Mouse (Mus musculus) testis, adult 2 months (tissue): ENCODE results near the gene Zfp651.

Experiments used
- CTCF ChIP-seq: fragments of 200-500 bp; IDR thresholded peaks from 2 replicates; pipeline ENCODE4 v1.5.1; 2012; ENCODE audit warnings: low read depth, mild to moderate bottlenecking, inconsistent platforms, low read length, moderate library complexity; ENCODE audit not compliant: control insufficient read depth, insufficient read depth, insufficient replicate concordance
- POLR2A ChIP-seq: fragments of 200-500 bp; IDR thresholded peaks from 2 replicates; pipeline ENCODE4 v1.6.1; 2012; ENCODE audit warnings: low read depth, mild to moderate bottlenecking, inconsistent platforms, low read length, moderate library complexity; ENCODE audit not compliant: control insufficient read depth

- TF ChIP-seq POLR2A (no peak), CTCF (no peak)
These were observed 3.6 kb downstream of the Zfp651 start for GRCm38 (mm10) chr9:121762761-121763160.
